Comparison of ENCODE assay signal across 15 mouse cellular contexts in genomic region chr5:143705659-143705982, GRCm38 (mm10). TPM values are rescaled to one million over a fixed set of nuclear protein-coding genes. Genes with fewer than 3 reads are reported as not detected.
DNase-seq lines count a peak whose midpoint lies in the region; ATAC-seq and TF ChIP-seq lines count a peak whose summit lies in the region.
"Had no signal": no experiment of that assay in that cellular context is flagged by ENCODE, and none has a peak within 500 bp of the region (broad histone marks: within the 10 kb centered on the region; RNA-seq: fewer than 3 reads in every experiment).

No protein-coding gene starts in this region.

- no peak overlapping the region for H3K4me3 ChIP-seq in heart, embryonic 12.5 days
- H3K4me3 ChIP-seq in kidney, embryonic 15.5 days (replicated peaks): no peak overlapping the region
- no peak overlapping the region for H3K4me3 ChIP-seq in MEL (ENCODE audit: control insufficient read depth in 1 of 2, insufficient read depth in 1 of 2, low read depth in 2 of 2, low read length in 2 of 2)
- no peak overlapping the region for H3K4me3 ChIP-seq in intestine, embryonic 15.5 days (replicated peaks)
- H3K4me3 ChIP-seq: limb, embryonic 15.5 days; midbrain, embryonic 15.5 days had no signal

- H3K36me3 ChIP-seq in heart, embryonic 12.5 days: peaks cover 73% of the 10 kb centered on the region
- peaks cover 96% of the 10 kb centered on the region for H3K36me3 ChIP-seq in kidney, embryonic 15.5 days
- H3K36me3 ChIP-seq in MEL (ENCODE audit: control insufficient read depth in 1 of 2, insufficient read depth in 2 of 2, low read length in 2 of 2): peaks cover 3 to 7% of the 10 kb centered on the region in 2 experiments; a peak in 3 of 4 replicates
- H3K36me3 ChIP-seq in intestine, embryonic 15.5 days: peaks cover 38% of the 10 kb centered on the region

- DNase-seq in heart, adult 18-20 months: no peak
- DNase-seq in kidney, postnatal 14 days: no peak
- no peak for DNase-seq in MEL (ENCODE audit: low read depth, low spot score)
- no peak for DNase-seq in spleen, postnatal 10 days (ENCODE audit: low spot score in 2 of 2)
- DNase-seq in embryo, embryonic 10.5 days (ENCODE audit: low spot score): no peak
- DNase-seq: forebrain, postnatal 0 days; gastrocnemius, postnatal 36 days; kidney, adult 18-20 months; thymus, postnatal 25 days had no signal

- H3K9me3 ChIP-seq in heart, embryonic 12.5 days (replicated peaks): no peaks in the 10 kb centered on the region
- no peaks in the 10 kb centered on the region for H3K9me3 ChIP-seq in kidney, embryonic 15.5 days (replicated peaks)
- no peaks in the 10 kb centered on the region for H3K9me3 ChIP-seq in MEL (replicated peaks; ENCODE audit: insufficient read depth, low read length)
- H3K9me3 ChIP-seq in intestine, embryonic 15.5 days: no peaks in the 10 kb centered on the region
- H3K9me3 ChIP-seq: limb, embryonic 15.5 days; midbrain, embryonic 15.5 days had no signal

- no peak for TF ChIP-seq RAD21 in MEL (IDR thresholded peaks at IDR 0.05; ENCODE audit: low read depth, low read length)

- H3K9ac ChIP-seq in heart, embryonic 12.5 days: peak overlapping the region; percentile 11; the same call in 1 of the 2 replicates
- H3K9ac ChIP-seq in kidney, embryonic 15.5 days: no peak overlapping the region
- no peak overlapping the region for H3K9ac ChIP-seq in MEL (ENCODE audit: control insufficient read depth, low read depth, low read length, poor library complexity, severe bottlenecking)
- H3K9ac ChIP-seq in intestine, embryonic 15.5 days: no peak overlapping the region
- H3K9ac ChIP-seq: forebrain, postnatal 0 days; limb, embryonic 15.5 days; midbrain, embryonic 15.5 days had no signal

- H3K27ac ChIP-seq in heart, embryonic 12.5 days (ENCODE audit: poor library complexity, severe bottlenecking): peak overlapping the region; percentile 69
- H3K27ac ChIP-seq in kidney, embryonic 15.5 days: peak overlapping the region; percentile 28; the same call in 1 of the 2 replicates
- peak overlapping the region; percentile 34 for H3K27ac ChIP-seq in MEL (ENCODE audit: control insufficient read depth, low read depth, low read length)
- H3K27ac ChIP-seq in intestine, embryonic 15.5 days: 0 out of 2 replicates have a peak overlapping the region, but pooled peaks have one; percentile 36
- H3K27ac ChIP-seq: limb, embryonic 15.5 days; macrophage; midbrain, embryonic 15.5 days had no signal

- no peaks in the 10 kb centered on the region for H3K79me2 ChIP-seq in MEL (ENCODE audit: control insufficient read depth, insufficient read depth, low read length, poor library complexity)

- 0 out of 2 replicates have a peak, but pooled peaks have one; percentile 27 for ATAC-seq in heart, embryonic 12.5 days (ENCODE audit: insufficient number of reproducible peaks, low FRiP score)
- ATAC-seq in kidney, embryonic 15.5 days (replicated peaks; ENCODE audit: low FRiP score): no peak
- no peak for ATAC-seq in intestine, embryonic 15.5 days
- ATAC-seq: forebrain, postnatal 0 days; midbrain, embryonic 15.5 days had no signal

- H3K4me1 ChIP-seq in heart, embryonic 12.5 days (replicated peaks): peaks cover 33% of the 10 kb centered on the region
- no peaks in the 10 kb centered on the region for H3K4me1 ChIP-seq in kidney, embryonic 15.5 days
- peaks cover 8 to 13% of the 10 kb centered on the region in 2 experiments for H3K4me1 ChIP-seq in MEL (ENCODE audit: control insufficient read depth in 1 of 2, insufficient read depth in 2 of 2, low read length in 2 of 2)
- no peaks in the 10 kb centered on the region for H3K4me1 ChIP-seq in intestine, embryonic 15.5 days (replicated peaks)
- H3K4me1 ChIP-seq: midbrain, embryonic 15.5 days had no signal

- no peak for TF ChIP-seq POLR2A in MEL (IDR thresholded peaks at IDR 0.05; ENCODE audit: control insufficient read depth in 1 of 2, insufficient read depth in 1 of 2, low read depth in 1 of 2, low read length in 2 of 2, poor library complexity in 1 of 2)

- TF ChIP-seq EP300 in MEL (IDR thresholded peaks at IDR 0.05; ENCODE audit: low read depth in 1 of 2, low read length in 2 of 2): no peak

- H3K4me2 ChIP-seq in heart, embryonic 12.5 days: peak overlapping the region; percentile 6; the same call in 1 of the 2 replicates
- H3K4me2 ChIP-seq in kidney, embryonic 15.5 days: no peak overlapping the region
- H3K4me2 ChIP-seq in intestine, embryonic 15.5 days (replicated peaks): no peak overlapping the region
- H3K4me2 ChIP-seq: limb, embryonic 15.5 days; midbrain, embryonic 15.5 days had no signal

- 0 out of 2 replicates have a peak, but pooled peaks cover 3% of the 10 kb centered on the region for H3K27me3 ChIP-seq in heart, embryonic 12.5 days (replicated peaks)
- H3K27me3 ChIP-seq in kidney, embryonic 15.5 days: no peaks in the 10 kb centered on the region
- no peaks in the 10 kb centered on the region for H3K27me3 ChIP-seq in MEL (ENCODE audit: control insufficient read depth in 1 of 2, insufficient read depth in 2 of 2, low read length in 2 of 2)
- H3K27me3 ChIP-seq in intestine, embryonic 15.5 days (replicated peaks): no peaks in the 10 kb centered on the region
- H3K27me3 ChIP-seq: limb, embryonic 15.5 days; midbrain, embryonic 15.5 days had no signal

- TF ChIP-seq CTCF in MEL (IDR thresholded peaks at IDR 0.05 in 2 of 3, conservative IDR thresholded peaks at IDR 0.05 in 1 of 3; ENCODE audit: control insufficient read depth in 1 of 3, insufficient read depth in 1 of 3, low read depth in 2 of 3, low read length in 3 of 3, poor library complexity in 1 of 3, severe bottlenecking in 1 of 3): no peak

- WGBS in heart, embryonic 12.5 days: 50% methylated on average over 1 of the region's 1 CpGs
- 50% methylated on average over 1 of the region's 1 CpGs for WGBS in kidney, embryonic 15.5 days
- 59% methylated on average over 1 of the region's 1 CpGs for WGBS in intestine, embryonic 15.5 days

TF ChIP-seq in MEL, 35 proteins besides CTCF, POLR2A, EP300 and RAD21:
- TF ChIP-seq MAZ (IDR thresholded peaks at IDR 0.05; ENCODE audit: low read depth, low read length): no peak
- TF ChIP-seq GABPA (IDR thresholded peaks at IDR 0.05; ENCODE audit: low read depth, low read length): no peak
- no peak for TF ChIP-seq SIN3A (IDR thresholded peaks at IDR 0.05; ENCODE audit: low read length)
- no peak for TF ChIP-seq MAFK (IDR thresholded peaks at IDR 0.05; ENCODE audit: borderline replicate concordance, low read depth, low read length)
- no peak for TF ChIP-seq BHLHE40 (IDR thresholded peaks at IDR 0.05; ENCODE audit: borderline replicate concordance, low read depth, low read length)
- no peak for TF ChIP-seq POLR2AphosphoS2 (IDR thresholded peaks at IDR 0.05; ENCODE audit: low read length)

RNA-seq across cellular contexts. Expression of gene Usp42, which starts 26.5 kb away (rescaled TPM):
- polyA plus RNA-seq in heart, embryonic 12.5 days (2016; fragmentation: Nextera tagmentation; extraction: Ambion mirVana): 17.6 and 19.4 TPM in 2 replicates
- 1 to 10 TPM; 5.1 to 5.3 TPM for total RNA-seq in heart, adult 18-20 months (2021)
- polyA plus RNA-seq in kidney, embryonic 15.5 days (2015; fragmentation: Nextera tagmentation; extraction: Ambion mirVana): 17.9 and 19.0 TPM in 2 replicates
- total RNA-seq in MEL (2012; rRNA removed): 7.8 and 8.1 TPM in 2 replicates
- 10 to 100 TPM in 1 of 2 experiments, not detected in 1; 18.6 TPM for polyA plus RNA-seq in MEL (2012; ENCODE audit: insufficient read depth in 1 of 2, insufficient read length in 2 of 2, low read depth in 1 of 2, low replicate concordance in 2 of 2, missing spikeins in 1 of 2)
- polyA plus RNA-seq in intestine, embryonic 15.5 days (2015; fragmentation: Nextera tagmentation; extraction: Ambion mirVana): 14.8 and 15.4 TPM in 2 replicates
